Mouse (Mus musculus): ENCODE measurements around the gene Ubxn11. TPM values are rescaled to one million over a fixed set of nuclear protein-coding genes. Genes with fewer than 3 reads are reported as not detected.

The Ubxn11 gene
- polyA plus RNA-seq, 1 experiment: 43.0 TPM

DNA sequence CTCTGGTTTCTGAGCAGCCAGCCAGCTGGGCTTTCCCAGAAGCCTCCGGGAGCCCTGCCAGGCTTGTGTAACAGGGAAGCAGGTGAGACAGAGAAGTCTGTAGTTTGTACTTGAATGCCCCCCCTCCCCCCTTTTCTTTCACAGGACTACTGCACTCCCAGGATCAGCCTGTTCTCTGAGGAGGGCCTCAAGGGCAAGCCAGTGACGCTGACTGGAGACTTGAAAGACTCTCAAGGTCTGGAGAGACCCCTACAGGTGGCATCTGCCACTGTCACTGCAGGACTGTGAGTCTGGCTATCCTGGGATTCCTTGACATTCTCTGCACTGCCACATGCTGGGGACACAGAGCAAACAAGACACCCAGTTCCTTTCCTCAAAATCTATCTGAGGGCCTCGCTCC is 23.7 kb upstream of the Ubxn11 start:
- peak in 1 of 2 experiments; percentile 49 for DNase-seq (ENCODE audit: low read depth in 1 of 2, low spot score in 2 of 2)
- TF ChIP-seq CTCF (IDR thresholded peaks at IDR 0.05; ENCODE audit: extremely low read depth, insufficient read depth, insufficient read length, insufficient replicate concordance) (peak; percentile 49; the same call in 1 of the 2 replicates), POLR2A (IDR thresholded peaks at IDR 0.05; ENCODE audit: low read depth, low read length) (no peak)
- 44% methylated on average over 3 of the region's 3 CpGs for WGBS
- Histone ChIP-seq H3K27me3 (ENCODE audit: control insufficient read depth, insufficient read depth, low read length) (no peaks in the 10 kb centered on the region), H3K4me3 (ENCODE audit: extremely low read depth, insufficient read depth, insufficient read length) (no peak overlapping the region), H3K4me1 (ENCODE audit: control insufficient read depth, insufficient read depth, insufficient read length) (peaks cover 3% of the 10 kb centered on the region; the same call in 1 of the 2 replicates), H3K36me3 (ENCODE audit: control insufficient read depth, insufficient read depth, low read length) (no peaks in the 10 kb centered on the region), H3K27ac (ENCODE audit: insufficient read depth, low read length) (no peak overlapping the region)

GRCm38 (mm10) chr4:134080674-134081073 is 21.7 kb upstream of the Ubxn11 start:
- DNase-seq (ENCODE audit: low read depth in 1 of 2, low spot score in 2 of 2): no peak
- H3K4me1 ChIP-seq (ENCODE audit: control insufficient read depth, insufficient read depth, insufficient read length): peaks cover 3% of the 10 kb centered on the region; the same call in 1 of the 2 replicates
- WGBS: 80% methylated on average over 4 of the region's 4 CpGs
- H3K27ac ChIP-seq (ENCODE audit: insufficient read depth, low read length): no peak overlapping the region
- H3K27me3 ChIP-seq (ENCODE audit: control insufficient read depth, insufficient read depth, low read length): no peaks in the 10 kb centered on the region
- no peaks in the 10 kb centered on the region for H3K36me3 ChIP-seq (ENCODE audit: control insufficient read depth, insufficient read depth, low read length)
- TF ChIP-seq POLR2A (IDR thresholded peaks at IDR 0.05; ENCODE audit: low read depth, low read length) (no peak), CTCF (IDR thresholded peaks at IDR 0.05; ENCODE audit: extremely low read depth, insufficient read depth, insufficient read length, insufficient replicate concordance) (no peak)
- H3K4me3 ChIP-seq (ENCODE audit: extremely low read depth, insufficient read depth, insufficient read length): no peak overlapping the region

DNA sequence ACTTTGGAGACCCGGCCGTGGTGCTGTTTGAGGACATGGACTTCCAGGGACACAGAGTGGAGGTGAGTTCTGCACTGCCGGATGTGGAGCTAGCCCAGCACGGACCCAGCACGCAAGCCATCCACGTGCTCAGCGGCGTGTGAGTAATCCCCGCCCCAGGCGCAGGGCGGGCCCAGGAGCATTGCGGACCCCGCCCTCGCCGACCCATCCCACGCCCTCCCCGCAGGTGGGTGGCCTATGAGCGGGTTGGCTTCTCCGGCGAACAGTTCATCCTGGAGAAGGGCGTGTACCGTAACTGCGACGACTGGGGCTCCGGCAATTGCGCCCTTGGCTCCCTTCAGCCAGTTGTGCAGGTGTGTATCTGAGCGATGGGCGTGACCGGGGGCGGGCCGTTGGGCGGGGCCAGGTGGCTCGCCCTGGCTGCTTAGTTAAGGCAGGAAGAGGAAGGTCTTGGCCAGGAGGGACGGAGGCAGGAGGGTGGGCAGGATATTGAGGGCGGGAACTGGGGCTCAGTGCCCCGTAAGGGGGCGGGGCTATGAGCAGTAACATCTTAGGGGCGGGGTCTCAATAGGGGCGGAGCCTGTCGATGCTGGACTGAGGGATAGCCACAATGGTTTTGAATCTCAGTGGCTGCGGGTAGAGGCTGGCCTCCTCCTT is 20.5 kb upstream of the Ubxn11 start:
- TF ChIP-seq POLR2A (IDR thresholded peaks at IDR 0.05; ENCODE audit: low read depth, low read length) (no peak), CTCF (IDR thresholded peaks at IDR 0.05; ENCODE audit: extremely low read depth, insufficient read depth, insufficient read length, insufficient replicate concordance) (no peak)
- no peaks in the 10 kb centered on the region for H3K36me3 ChIP-seq (ENCODE audit: control insufficient read depth, insufficient read depth, low read length)
- H3K27me3 ChIP-seq (ENCODE audit: control insufficient read depth, insufficient read depth, low read length): no peaks in the 10 kb centered on the region
- H3K4me3 ChIP-seq (ENCODE audit: extremely low read depth, insufficient read depth, insufficient read length): peak overlapping the region; percentile 54
- DNase-seq (ENCODE audit: low read depth in 1 of 2, low spot score in 2 of 2): peak; percentile 90 to 91
- under 1% methylated on average over 41 of the region's 41 CpGs for WGBS
- peaks cover 3% of the 10 kb centered on the region; the same call in 1 of the 2 replicates for H3K4me1 ChIP-seq (ENCODE audit: control insufficient read depth, insufficient read depth, insufficient read length)
- H3K27ac ChIP-seq (ENCODE audit: insufficient read depth, low read length): no peak overlapping the region

- H3K27me3 ChIP-seq (ENCODE audit: control insufficient read depth, insufficient read depth, low read length): no peaks in the 10 kb centered on the region
- no peak overlapping the region for H3K27ac ChIP-seq (ENCODE audit: insufficient read depth, low read length)
- H3K4me3 ChIP-seq (ENCODE audit: extremely low read depth, insufficient read depth, insufficient read length): peak overlapping the region; percentile 53
- no peak for DNase-seq (ENCODE audit: low read depth in 1 of 2, low spot score in 2 of 2)
- WGBS: 8% methylated on average over 7 of the region's 7 CpGs
- peaks cover 7% of the 10 kb centered on the region; the same call in 1 of the 2 replicates for H3K4me1 ChIP-seq (ENCODE audit: control insufficient read depth, insufficient read depth, insufficient read length)
- no peaks in the 10 kb centered on the region for H3K36me3 ChIP-seq (ENCODE audit: control insufficient read depth, insufficient read depth, low read length)
- TF ChIP-seq CTCF (IDR thresholded peaks at IDR 0.05; ENCODE audit: extremely low read depth, insufficient read depth, insufficient read length, insufficient replicate concordance) (no peak), POLR2A (IDR thresholded peaks at IDR 0.05; ENCODE audit: low read depth, low read length) (no peak)
Measured at GRCm38 (mm10) chr4:134082460-134082859, 19.9 kb upstream of the Ubxn11 start.

DNA sequence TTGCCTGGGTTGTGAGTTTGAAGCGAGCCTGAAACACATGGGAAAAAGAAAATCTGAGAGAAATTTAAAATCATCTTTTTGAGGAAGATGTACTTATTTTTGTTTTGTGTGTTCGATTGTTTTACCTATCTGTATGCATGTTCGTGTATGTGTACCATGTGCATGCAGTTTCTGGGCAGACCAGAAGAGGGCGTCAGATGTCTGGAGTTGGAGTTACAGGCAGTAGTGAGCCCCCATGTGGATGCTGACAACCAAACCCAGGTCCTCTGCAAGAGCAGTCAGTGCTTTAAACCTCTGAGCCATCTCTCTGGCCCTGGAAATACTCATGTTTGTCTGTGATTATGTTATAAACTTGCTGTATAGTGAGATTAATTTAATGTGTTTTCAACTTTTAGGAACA is 17.4 kb upstream of the Ubxn11 start:
- no peak for DNase-seq (ENCODE audit: low read depth in 1 of 2, low spot score in 2 of 2)
- WGBS: 94% methylated on average over 4 of the region's 4 CpGs
- no peak overlapping the region for H3K4me3 ChIP-seq (ENCODE audit: extremely low read depth, insufficient read depth, insufficient read length)
- H3K27ac ChIP-seq (ENCODE audit: insufficient read depth, low read length): no peak overlapping the region
- H3K4me1 ChIP-seq (ENCODE audit: control insufficient read depth, insufficient read depth, insufficient read length): peaks cover 7% of the 10 kb centered on the region; the same call in 1 of the 2 replicates
- no peaks in the 10 kb centered on the region for H3K27me3 ChIP-seq (ENCODE audit: control insufficient read depth, insufficient read depth, low read length)
- no peaks in the 10 kb centered on the region for H3K36me3 ChIP-seq (ENCODE audit: control insufficient read depth, insufficient read depth, low read length)
- TF ChIP-seq POLR2A (IDR thresholded peaks at IDR 0.05; ENCODE audit: low read depth, low read length): no peak
- no peak for TF ChIP-seq CTCF (IDR thresholded peaks at IDR 0.05; ENCODE audit: extremely low read depth, insufficient read depth, insufficient read length, insufficient replicate concordance)

GRCm38 (mm10) chr4:134087412-134087811 is 15.0 kb upstream of the Ubxn11 start:
- TF ChIP-seq POLR2A (IDR thresholded peaks at IDR 0.05; ENCODE audit: low read depth, low read length) (no peak), CTCF (IDR thresholded peaks at IDR 0.05; ENCODE audit: extremely low read depth, insufficient read depth, insufficient read length, insufficient replicate concordance) (peak; percentile 84; the same call in 1 of the 2 replicates)
- 10% methylated on average over 7 of the region's 7 CpGs for WGBS
- Histone ChIP-seq H3K36me3 (ENCODE audit: control insufficient read depth, insufficient read depth, low read length) (no peaks in the 10 kb centered on the region), H3K4me3 (ENCODE audit: extremely low read depth, insufficient read depth, insufficient read length) (no peak overlapping the region), H3K27me3 (ENCODE audit: control insufficient read depth, insufficient read depth, low read length) (no peaks in the 10 kb centered on the region), H3K4me1 (ENCODE audit: control insufficient read depth, insufficient read depth, insufficient read length) (peaks cover 9% of the 10 kb centered on the region; the same call in 1 of the 2 replicates), H3K27ac (ENCODE audit: insufficient read depth, low read length) (no peak overlapping the region)
- DNase-seq (ENCODE audit: low read depth in 1 of 2, low spot score in 2 of 2): peak in 1 of 2 experiments; percentile 61

DNA sequence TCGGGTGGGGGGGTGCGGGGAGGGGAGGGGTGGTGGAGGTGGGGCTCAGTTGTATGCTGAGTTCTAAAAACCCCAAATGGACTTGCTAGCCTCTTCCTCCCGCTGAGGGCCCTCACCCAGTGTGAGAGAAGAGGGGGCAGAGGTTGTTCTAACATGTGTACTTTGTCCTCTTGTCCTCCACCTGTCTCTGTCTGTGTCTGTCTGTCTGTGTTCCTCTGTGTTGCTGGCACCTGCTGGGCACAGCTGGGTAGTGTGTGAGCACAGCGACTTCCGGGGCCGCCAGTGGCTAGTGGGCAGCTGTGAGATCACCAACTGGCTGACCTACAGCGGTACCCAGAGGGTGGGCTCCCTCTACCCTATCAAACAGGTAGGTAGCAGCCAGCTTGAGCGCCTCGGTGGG is 13.3 kb upstream of the Ubxn11 start:
- H3K4me1 ChIP-seq (ENCODE audit: control insufficient read depth, insufficient read depth, insufficient read length): peaks cover 13% of the 10 kb centered on the region; the same call in 1 of the 2 replicates
- peaks cover 10% of the 10 kb centered on the region for H3K36me3 ChIP-seq (ENCODE audit: control insufficient read depth, insufficient read depth, low read length)
- H3K4me3 ChIP-seq (ENCODE audit: extremely low read depth, insufficient read depth, insufficient read length): no peak overlapping the region
- H3K27ac ChIP-seq (ENCODE audit: insufficient read depth, low read length): no peak overlapping the region
- H3K27me3 ChIP-seq (ENCODE audit: control insufficient read depth, insufficient read depth, low read length): no peaks in the 10 kb centered on the region
- WGBS: 85% methylated on average over 9 of the region's 9 CpGs
- no peak for DNase-seq (ENCODE audit: low read depth in 1 of 2, low spot score in 2 of 2)
- no peak for TF ChIP-seq CTCF (IDR thresholded peaks at IDR 0.05; ENCODE audit: extremely low read depth, insufficient read depth, insufficient read length, insufficient replicate concordance)
- TF ChIP-seq POLR2A (IDR thresholded peaks at IDR 0.05; ENCODE audit: low read depth, low read length): no peak

Measured in spleen, adult 2 months (tissue).